Mouse (Mus musculus): Measurements from ENCODE around the gene Ntm. TPM values are rescaled to one million over a fixed set of nuclear protein-coding genes. Genes with fewer than 3 reads are reported as not detected.

The Ntm gene
- polyA plus RNA-seq, 1 experiment from 2014 or later, result 14.3 TPM

GRCm38 (mm10) chr9:29244006-29244405 lies 718.9 kb downstream of the Ntm start:
- no peak overlapping the region for H3K27ac ChIP-seq (ENCODE audit: low read depth, low read length)
- no peak overlapping the region for H3K4me3 ChIP-seq (ENCODE audit: low read depth, low read length)
- DNase-seq (ENCODE audit: low spot score) (no peak), ATAC-seq (replicated peaks; ENCODE audit: low FRiP score) (no peak)
- H3K4me1 ChIP-seq (replicated peaks; ENCODE audit: control insufficient read depth, insufficient read depth, low read length), result peaks cover 3% of the 10 kb centered on the region; the same call in 1 of the 2 replicates
- no peaks in the 10 kb centered on the region for H3K9me3 ChIP-seq (ENCODE audit: control insufficient read depth, low read length)
- no peaks in the 10 kb centered on the region for H3K36me3 ChIP-seq (ENCODE audit: control insufficient read depth, insufficient read depth, low read length)
- H3K9ac ChIP-seq (ENCODE audit: low read length), result no peak overlapping the region
- H3K4me2 ChIP-seq (ENCODE audit: low read depth, low read length, severe bottlenecking), result no peak overlapping the region
- H3K27me3 ChIP-seq (ENCODE audit: control insufficient read depth, insufficient read depth, low read length), result peaks cover 8% of the 10 kb centered on the region; the same call in 1 of the 2 replicates
- WGBS, result 93% methylated on average over 2 of the region's 2 CpGs

- ATAC-seq (replicated peaks; ENCODE audit: low FRiP score), result no peak
- H3K27me3 ChIP-seq (ENCODE audit: control insufficient read depth, insufficient read depth, low read length), result peaks cover 8% of the 10 kb centered on the region; the same call in 1 of the 2 replicates
- WGBS, result 66% methylated on average over 8 of the region's 8 CpGs
Observed at GRCm38 (mm10) chr9:29242497-29243422, 720.2 kb downstream of the Ntm start.

GRCm38 (mm10) chr9:29240797-29241196 lies 722.1 kb downstream of the Ntm start:
- no peaks in the 10 kb centered on the region for H3K36me3 ChIP-seq (ENCODE audit: control insufficient read depth, insufficient read depth, low read length)
- no peak overlapping the region for H3K9ac ChIP-seq (ENCODE audit: low read length)
- no peak overlapping the region for H3K4me3 ChIP-seq (ENCODE audit: low read depth, low read length)
- DNase-seq (ENCODE audit: low spot score) (no peak), ATAC-seq (replicated peaks; ENCODE audit: low FRiP score) (no peak)
- H3K4me2 ChIP-seq (ENCODE audit: low read depth, low read length, severe bottlenecking), result no peak overlapping the region
- no peak overlapping the region for H3K27ac ChIP-seq (ENCODE audit: low read depth, low read length)
- H3K27me3 ChIP-seq (ENCODE audit: control insufficient read depth, insufficient read depth, low read length), result peaks cover 8% of the 10 kb centered on the region; the same call in 1 of the 2 replicates
- no peaks in the 10 kb centered on the region for H3K9me3 ChIP-seq (ENCODE audit: control insufficient read depth, low read length)
- H3K4me1 ChIP-seq (replicated peaks; ENCODE audit: control insufficient read depth, insufficient read depth, low read length), result peaks cover 3% of the 10 kb centered on the region; the same call in 1 of the 2 replicates
- 86% methylated on average over 2 of the region's 2 CpGs for WGBS

More at GRCm38 (mm10) chr9:29242497-29243422, 720.2 kb downstream of the Ntm start:
- peaks cover 3% of the 10 kb centered on the region; the same call in 1 of the 2 replicates for H3K4me1 ChIP-seq (replicated peaks; ENCODE audit: control insufficient read depth, insufficient read depth, low read length)
- no peak overlapping the region for H3K4me2 ChIP-seq (ENCODE audit: low read depth, low read length, severe bottlenecking)
- DNase-seq (ENCODE audit: low spot score), result no peak
- H3K27ac ChIP-seq (ENCODE audit: low read depth, low read length), result no peak overlapping the region
- H3K9me3 ChIP-seq (ENCODE audit: control insufficient read depth, low read length), result no peaks in the 10 kb centered on the region
- no peak overlapping the region for H3K4me3 ChIP-seq (ENCODE audit: low read depth, low read length)
- no peak overlapping the region for H3K9ac ChIP-seq (ENCODE audit: low read length)
- H3K36me3 ChIP-seq (ENCODE audit: control insufficient read depth, insufficient read depth, low read length), result no peaks in the 10 kb centered on the region

GRCm38 (mm10) chr9:29238973-29239372 lies 724.0 kb downstream of the Ntm start:
- Histone ChIP-seq H3K27ac (ENCODE audit: low read depth, low read length) (no peak overlapping the region), H3K9me3 (ENCODE audit: control insufficient read depth, low read length) (no peaks in the 10 kb centered on the region), H3K4me3 (ENCODE audit: low read depth, low read length) (no peak overlapping the region), H3K4me1 (replicated peaks; ENCODE audit: control insufficient read depth, insufficient read depth, low read length) (peaks cover 3% of the 10 kb centered on the region; the same call in 1 of the 2 replicates), H3K27me3 (ENCODE audit: control insufficient read depth, insufficient read depth, low read length) (peaks cover 6% of the 10 kb centered on the region; the same call in 1 of the 2 replicates), H3K4me2 (ENCODE audit: low read depth, low read length, severe bottlenecking) (no peak overlapping the region), H3K9ac (ENCODE audit: low read length) (no peak overlapping the region), H3K36me3 (ENCODE audit: control insufficient read depth, insufficient read depth, low read length) (no peaks in the 10 kb centered on the region)
- DNase-seq (ENCODE audit: low spot score) (no peak), ATAC-seq (replicated peaks; ENCODE audit: low FRiP score) (no peak)
- WGBS, result 85% methylated on average over 3 of the region's 3 CpGs

- Histone ChIP-seq H3K4me3 (ENCODE audit: low read depth, low read length) (no peak overlapping the region), H3K36me3 (ENCODE audit: control insufficient read depth, insufficient read depth, low read length) (no peaks in the 10 kb centered on the region), H3K27me3 (ENCODE audit: control insufficient read depth, insufficient read depth, low read length) (peaks cover 6% of the 10 kb centered on the region; the same call in 1 of the 2 replicates), H3K27ac (ENCODE audit: low read depth, low read length) (no peak overlapping the region), H3K9me3 (ENCODE audit: control insufficient read depth, low read length) (no peaks in the 10 kb centered on the region), H3K4me1 (replicated peaks; ENCODE audit: control insufficient read depth, insufficient read depth, low read length) (no peaks in the 10 kb centered on the region), H3K9ac (ENCODE audit: low read length) (no peak overlapping the region), H3K4me2 (ENCODE audit: low read depth, low read length, severe bottlenecking) (no peak overlapping the region)
- ATAC-seq (replicated peaks; ENCODE audit: low FRiP score) (no peak), DNase-seq (ENCODE audit: low spot score) (no peak)
- WGBS, result 91% methylated on average over 3 of the region's 3 CpGs
Observed at GRCm38 (mm10) chr9:29236752-29237151, 726.2 kb downstream of the Ntm start.

- H3K4me3 ChIP-seq (ENCODE audit: low read depth, low read length), result no peak overlapping the region
- H3K9ac ChIP-seq (ENCODE audit: low read length), result no peak overlapping the region
- H3K27ac ChIP-seq (ENCODE audit: low read depth, low read length), result no peak overlapping the region
- no peak overlapping the region for H3K4me2 ChIP-seq (ENCODE audit: low read depth, low read length, severe bottlenecking)
- H3K4me1 ChIP-seq (replicated peaks; ENCODE audit: control insufficient read depth, insufficient read depth, low read length), result no peaks in the 10 kb centered on the region; the same call in 1 of the 2 replicates
- 93% methylated on average over 4 of the region's 4 CpGs for WGBS
- no peaks in the 10 kb centered on the region for H3K9me3 ChIP-seq (ENCODE audit: control insufficient read depth, low read length)
- H3K36me3 ChIP-seq (ENCODE audit: control insufficient read depth, insufficient read depth, low read length), result no peaks in the 10 kb centered on the region
- DNase-seq (ENCODE audit: low spot score) (no peak), ATAC-seq (replicated peaks; ENCODE audit: low FRiP score) (no peak)
- no peaks in the 10 kb centered on the region for H3K27me3 ChIP-seq (ENCODE audit: control insufficient read depth, insufficient read depth, low read length)
Observed at GRCm38 (mm10) chr9:29227747-29228146, 735.2 kb downstream of the Ntm start.

GRCm38 (mm10) chr9:29222915-29223545 lies 739.9 kb downstream of the Ntm start:
- H3K4me3 ChIP-seq (ENCODE audit: low read depth, low read length), result no peak overlapping the region
- DNase-seq (ENCODE audit: low spot score), result no peak
- ATAC-seq (replicated peaks; ENCODE audit: low FRiP score), result no peak
- no peaks in the 10 kb centered on the region for H3K27me3 ChIP-seq (ENCODE audit: control insufficient read depth, insufficient read depth, low read length)
- peaks cover 9% of the 10 kb centered on the region; the same call in 1 of the 2 replicates for H3K4me1 ChIP-seq (replicated peaks; ENCODE audit: control insufficient read depth, insufficient read depth, low read length)
- no peaks in the 10 kb centered on the region for H3K9me3 ChIP-seq (ENCODE audit: control insufficient read depth, low read length)
- H3K4me2 ChIP-seq (ENCODE audit: low read depth, low read length, severe bottlenecking), result no peak overlapping the region
- no peak overlapping the region for H3K27ac ChIP-seq (ENCODE audit: low read depth, low read length)
- H3K36me3 ChIP-seq (ENCODE audit: control insufficient read depth, insufficient read depth, low read length), result no peaks in the 10 kb centered on the region
- no peak overlapping the region for H3K9ac ChIP-seq (ENCODE audit: low read length)
- 51% methylated on average over 10 of the region's 10 CpGs for WGBS

GRCm38 (mm10) chr9:29220941-29221615 lies 741.9 kb downstream of the Ntm start:
- ATAC-seq (replicated peaks; ENCODE audit: low FRiP score) (no peak), DNase-seq (ENCODE audit: low spot score) (no peak)
- no peaks in the 10 kb centered on the region for H3K36me3 ChIP-seq (ENCODE audit: control insufficient read depth, insufficient read depth, low read length)
- no peak overlapping the region for H3K4me3 ChIP-seq (ENCODE audit: low read depth, low read length)
- 25% methylated on average over 5 of the region's 5 CpGs for WGBS
- H3K4me2 ChIP-seq (ENCODE audit: low read depth, low read length, severe bottlenecking), result no peak overlapping the region
- H3K4me1 ChIP-seq (replicated peaks; ENCODE audit: control insufficient read depth, insufficient read depth, low read length), result peaks cover 9% of the 10 kb centered on the region; the same call in 1 of the 2 replicates
- no peak overlapping the region for H3K27ac ChIP-seq (ENCODE audit: low read depth, low read length)
- H3K27me3 ChIP-seq (ENCODE audit: control insufficient read depth, insufficient read depth, low read length), result no peaks in the 10 kb centered on the region
- no peak overlapping the region for H3K9ac ChIP-seq (ENCODE audit: low read length)
- H3K9me3 ChIP-seq (ENCODE audit: control insufficient read depth, low read length), result no peaks in the 10 kb centered on the region

All from forebrain, embryonic 11.5 days (tissue).